Mouse (Mus musculus) Patski (cell line): ENCODE results near the gene Tmem119. TPM values are rescaled to one million over a fixed set of nuclear protein-coding genes. Genes with fewer than 3 reads are reported as not detected.
"Not testable (repeated sequence)": the region's sequence is repeated elsewhere in the genome, so short reads cannot be mapped to it uniquely, and the experiment has no call there.

ENCODE experiments used
- ATAC-seq: fragments of 100-300 bp; one replicate; pipeline ENCODE4 v1.8.0; 2021
- CTCF ChIA-PET: fragments of 350-600 bp; sonication (Branson Sonifier 250); formaldehyde crosslinking; loops from one replicate; lab custom pipeline; 2022; ENCODE audit warnings: inconsistent platforms; lab: Charles Lee
- POLR2A ChIA-PET: fragments of 350-600 bp; sonication (Branson Sonifier 250); formaldehyde crosslinking; loops from one replicate; lab custom pipeline; 2022; ENCODE audit warnings: antibody characterized with exemption, inconsistent platforms; lab: Charles Lee
- DNase-seq: peaks from one replicate; pipeline ENCODE4 v3.0.0-alpha.2; 2011; ENCODE audit warnings: low read depth, low spot score
- H3K27me3 ChIP-seq: fragments of 371-371 bp; one replicate; pipeline ENCODE4 v1.5.1; 2021
- CTCF ChIP-seq: fragments of 100-300 bp; IDR thresholded peaks from one replicate; pipeline ENCODE4 v1.5.1; 2021
- in situ Hi-C: fragments of 300-500 bp; cut with MboI; formaldehyde crosslinking; loops from 3 replicates; pipeline ENCODE4 v1.11.1; 2018; ENCODE audit warnings: low pct_unique_long_range_greater_than_20kb, mixed read lengths
- polyA plus RNA-seq: library from polyadenylated mRNA; unstranded; gene quantifications from one replicate; pipeline ENCODE4 v1.2.3, GENCODE M21; 2021

Tmem119 gene
- polyA plus RNA-seq, 1 experiment from 2014 or later = not detected

DNA sequence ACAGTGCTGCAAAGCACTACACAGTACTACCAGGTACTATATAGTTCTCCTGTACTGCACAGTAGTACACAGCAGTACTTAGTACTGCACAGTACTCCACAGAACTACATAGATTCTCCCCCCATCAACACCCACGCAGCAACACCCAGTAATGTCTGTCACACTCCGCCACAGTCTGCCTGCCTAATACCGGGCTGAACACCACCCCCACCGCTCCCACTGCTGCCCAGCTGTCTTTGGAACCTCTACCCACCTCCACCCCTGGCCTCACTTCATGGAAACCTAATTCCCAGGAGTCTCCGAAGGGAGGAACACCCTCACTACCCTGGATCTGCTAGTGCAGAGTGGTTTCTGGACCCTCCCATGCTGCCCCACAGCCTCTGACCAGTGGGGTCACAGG is 19.6 kb downstream of the Tmem119 start:
- DNase-seq (no peak), ATAC-seq (no peak)
- TF ChIP-seq CTCF = no peak
- in situ Hi-C loops = no loop called here
- POLR2A ChIA-PET = no interaction called here
- H3K27me3 ChIP-seq = no peaks in the 10 kb centered on the region
- CTCF ChIA-PET = no interaction called here

DNA sequence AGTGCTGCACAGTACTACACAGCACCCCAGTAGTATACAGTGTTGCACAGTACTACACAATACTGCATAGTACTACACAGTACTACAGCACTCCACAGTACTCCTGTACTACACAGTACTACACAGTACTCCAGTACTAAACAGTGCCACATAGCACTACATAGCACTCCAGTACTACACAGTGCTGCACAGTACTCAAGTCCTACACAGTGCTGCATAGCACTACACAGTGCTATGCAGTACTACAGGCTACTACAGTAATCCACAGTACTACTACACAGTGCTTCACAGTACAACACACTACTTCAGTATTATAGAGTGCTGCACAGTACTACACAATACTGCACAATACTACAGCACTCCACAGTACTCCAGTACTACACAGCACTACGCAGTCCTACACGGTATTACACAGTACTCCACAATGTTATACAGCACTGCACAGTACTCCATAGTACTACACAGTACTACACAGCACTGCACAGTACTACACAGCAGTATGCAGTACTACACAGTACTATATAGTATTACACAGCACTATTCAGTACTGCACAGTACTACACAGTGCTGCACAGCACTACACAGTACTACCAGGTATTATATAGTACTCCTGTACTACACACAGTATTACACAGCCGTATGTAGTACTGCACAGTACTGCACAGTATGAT is 20.1 kb downstream of the Tmem119 start:
- POLR2A ChIA-PET = no interaction called here
- no peaks in the 10 kb centered on the region for H3K27me3 ChIP-seq
- CTCF ChIA-PET = no interaction called here
- in situ Hi-C loops = no loop called here
- TF ChIP-seq CTCF = no peak
- DNase-seq (no peak), ATAC-seq (no peak)

DNA sequence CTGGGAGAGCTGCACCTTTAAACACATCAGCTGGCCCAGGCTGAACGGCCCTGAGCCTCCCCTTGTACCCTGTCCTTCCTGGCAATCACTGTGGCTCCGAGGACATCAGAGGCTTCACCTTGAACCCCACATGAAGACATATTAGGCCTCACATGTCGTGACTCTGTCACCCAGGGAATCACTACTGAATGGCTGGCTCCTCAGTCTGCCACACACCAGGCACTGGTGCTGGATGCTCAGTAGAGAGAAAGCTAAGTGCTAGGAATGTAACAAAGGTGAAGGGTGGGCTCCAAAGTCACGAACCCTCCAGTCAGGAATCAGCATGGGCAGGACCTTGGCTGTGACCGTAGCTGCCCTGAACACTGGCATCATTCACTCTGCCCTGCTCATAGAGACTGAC is 20.7 kb downstream of the Tmem119 start:
- in situ Hi-C loops = loop anchor here (5.0 kb wide), 1 partner anchor 33 kb away; no protein-coding TSS in a partner anchor
- no peak for ATAC-seq
- ChIA-PET POLR2A (no interaction called here), CTCF (no interaction called here)
- no peaks in the 10 kb centered on the region for H3K27me3 ChIP-seq
- no peak for DNase-seq
- no peak for TF ChIP-seq CTCF

DNA sequence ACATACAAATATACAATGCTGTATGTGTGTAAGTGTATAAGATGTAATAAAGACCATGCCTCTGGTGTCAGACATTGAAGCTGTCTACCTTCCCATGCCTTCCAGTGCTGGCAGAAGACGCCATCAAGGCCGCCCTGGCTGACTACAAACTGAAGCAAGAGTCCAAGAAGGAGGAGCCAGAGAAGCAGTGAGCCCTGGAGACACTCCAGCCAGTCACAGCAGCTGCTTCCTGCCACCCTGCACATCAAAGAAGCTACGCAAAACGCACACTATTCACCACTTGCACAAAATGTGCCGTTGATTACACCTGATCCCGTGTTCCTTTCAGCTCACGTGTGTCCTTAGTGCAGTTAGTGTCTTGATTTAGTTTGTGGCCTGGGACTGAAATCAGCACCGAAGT is 22.6 kb downstream of the Tmem119 start:
- POLR2A ChIA-PET, ATAC-seq, H3K27me3 ChIP-seq, DNase-seq: not testable (repeated sequence)
- in situ Hi-C loops = loop anchor here (5.0 kb wide), 1 partner anchor 35 kb away; no protein-coding TSS in a partner anchor
- CTCF ChIA-PET = interaction anchor here (1.3 kb wide), 1 partner anchor 34 kb away, joined by 4 read pairs; no protein-coding TSS in a partner anchor

DNA sequence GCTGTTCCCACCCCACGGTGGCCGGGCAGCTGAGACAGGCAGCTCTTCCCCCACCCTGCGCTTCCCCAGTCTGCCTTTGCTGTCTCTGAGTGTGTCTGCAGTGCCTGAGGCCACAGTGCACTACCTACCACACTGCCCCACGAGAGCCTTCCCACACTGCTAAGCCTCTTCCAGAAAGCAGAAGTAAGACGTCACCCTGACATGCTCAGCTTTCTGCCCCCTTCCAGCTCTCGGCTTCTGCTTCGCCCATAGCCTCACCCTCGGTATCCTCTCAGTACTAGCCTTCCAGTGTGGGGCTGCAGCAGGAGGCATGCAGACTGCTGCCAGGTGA is 23.5 kb downstream of the Tmem119 start:
- in situ Hi-C loops = loop anchor here (5.0 kb wide), 1 partner anchor 35 kb away; no protein-coding TSS in a partner anchor
- no peak for DNase-seq
- POLR2A ChIA-PET = no interaction called here
- TF ChIP-seq CTCF = no peak
- H3K27me3 ChIP-seq = no peaks in the 10 kb centered on the region
- CTCF ChIA-PET = interaction anchor here (1.0 to 4.7 kb wide), 3 partner anchors 35 to 270 kb away, joined by 3 to 41 read pairs (median 4); no protein-coding TSS in a partner anchor
- no peak for ATAC-seq

DNA sequence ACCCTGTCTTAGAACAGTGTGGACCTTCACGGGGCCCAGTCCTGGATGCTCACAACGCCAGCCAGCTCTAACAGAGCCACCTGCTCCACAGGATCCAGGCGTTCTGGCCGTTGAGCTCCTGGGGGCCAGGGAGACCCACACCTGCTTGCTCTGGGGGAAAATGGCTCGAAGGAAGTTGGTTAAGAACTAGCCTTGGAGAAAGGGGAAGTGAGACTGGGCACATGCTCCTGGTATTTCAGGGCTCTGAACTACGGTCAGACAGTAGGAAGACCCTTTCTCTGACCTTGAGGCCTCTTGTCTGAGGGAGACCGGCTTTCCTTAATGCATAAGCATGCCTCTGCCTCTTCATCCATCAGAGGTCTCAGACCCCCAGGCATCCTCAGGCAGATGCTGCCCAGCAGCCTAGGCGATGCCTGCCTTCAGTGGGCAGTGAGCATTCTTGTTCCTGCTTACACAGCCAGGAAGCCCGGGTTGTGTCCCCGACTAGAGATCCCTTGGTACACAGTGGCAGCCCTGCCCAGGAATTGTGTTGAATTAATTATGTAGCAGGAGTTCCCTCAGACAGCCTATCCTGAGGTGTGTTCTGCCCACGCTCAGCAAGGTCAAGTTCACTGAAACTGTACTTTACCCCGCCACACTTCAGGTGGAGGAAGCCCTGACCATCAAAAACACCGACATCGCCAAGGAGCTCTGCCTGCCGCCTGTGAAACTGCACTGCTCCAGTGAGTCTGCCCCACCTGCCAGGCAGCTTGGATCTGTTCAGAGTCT is 24.0 kb downstream of the Tmem119 start:
- no peaks in the 10 kb centered on the region for H3K27me3 ChIP-seq
- ChIA-PET CTCF (interaction anchor here (1.0 to 4.7 kb wide), 4 partner anchors 13 to 270 kb away, joined by 3 to 41 read pairs (median 3); no protein-coding TSS in a partner anchor), POLR2A (interaction anchor here (2.0 kb wide), 1 partner anchor 38 kb away, joined by 8 read pairs; no protein-coding TSS in a partner anchor)
- no peak for TF ChIP-seq CTCF
- in situ Hi-C loops = loop anchor here (5.0 kb wide), 1 partner anchor 36 kb away; no protein-coding TSS in a partner anchor
- no peak for ATAC-seq
- DNase-seq = no peak

DNA sequence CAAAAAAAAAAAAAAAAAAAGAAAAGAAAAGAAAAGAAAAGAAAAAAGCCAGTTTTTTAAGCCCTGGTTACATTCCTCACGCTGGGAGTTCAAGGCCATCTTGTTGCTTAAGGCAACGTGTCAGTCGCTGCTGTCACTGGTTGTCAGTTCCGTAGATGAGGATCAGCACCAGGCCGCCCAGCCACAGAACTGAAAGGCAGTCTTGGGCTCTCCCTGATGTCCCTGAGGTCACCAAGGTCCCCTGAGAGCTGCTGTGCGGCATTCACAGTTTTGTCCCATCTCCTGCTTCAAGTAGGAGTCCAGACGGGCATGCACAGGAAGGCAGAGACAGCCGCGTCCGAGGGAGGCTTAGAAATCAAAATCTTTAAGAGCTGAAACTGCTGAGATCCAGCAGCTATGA is 24.7 kb downstream of the Tmem119 start:
- in situ Hi-C loops = loop anchor here (5.0 kb wide), 1 partner anchor 37 kb away; no protein-coding TSS in a partner anchor
- ATAC-seq = no peak

DNA sequence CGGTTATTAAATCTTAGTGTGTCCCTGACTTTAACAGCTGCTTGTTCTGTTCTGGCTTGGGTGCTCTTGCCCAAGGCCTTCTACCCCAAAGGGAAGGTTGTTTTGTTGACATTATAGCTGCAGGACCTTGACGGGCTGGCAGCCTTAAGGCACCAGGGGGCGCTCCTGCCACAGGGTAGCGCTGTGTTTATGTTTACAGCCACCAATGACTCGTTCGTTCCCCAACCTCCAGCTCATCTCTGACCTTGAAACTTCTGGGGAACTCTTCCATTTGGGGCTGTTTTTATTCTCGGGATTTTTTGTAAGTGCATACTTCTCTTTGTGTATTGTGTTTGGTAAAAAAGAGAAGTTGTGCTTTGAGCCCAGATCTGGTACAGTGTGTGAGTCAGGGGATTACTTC is 26.7 kb downstream of the Tmem119 start:
- ATAC-seq (no peak), DNase-seq (peak; percentile 61)
- H3K27me3 ChIP-seq = no peaks in the 10 kb centered on the region
- in situ Hi-C loops = loop anchor here (5.0 to 25.0 kb wide), 2 partner anchors 159 to 1461 kb away; no protein-coding TSS in a partner anchor
- ChIA-PET POLR2A (interaction anchor here (0.6 to 1.0 kb wide), 3 partner anchors 42 to 181 kb away, joined by 3 read pairs; no protein-coding TSS in a partner anchor), CTCF (interaction anchor here (0.6 to 4.7 kb wide), 22 partner anchors 10 to 273 kb away, joined by 3 to 41 read pairs (median 4); no protein-coding TSS in a partner anchor)
- no peak for TF ChIP-seq CTCF

More for the DNA sequence above, 24.7 kb downstream of the Tmem119 start:
- CTCF ChIA-PET = interaction anchor here (1.2 to 4.7 kb wide), 5 partner anchors 8 to 179 kb away, joined by 3 to 41 read pairs (median 16); no protein-coding TSS in a partner anchor
- no peak for DNase-seq
- no peaks in the 10 kb centered on the region for H3K27me3 ChIP-seq
- POLR2A ChIA-PET = interaction anchor here (0.5 to 2.0 kb wide), 3 partner anchors 39 to 100 kb away, joined by 3 to 8 read pairs (median 3); no protein-coding TSS in a partner anchor
- TF ChIP-seq CTCF = no peak

DNA sequence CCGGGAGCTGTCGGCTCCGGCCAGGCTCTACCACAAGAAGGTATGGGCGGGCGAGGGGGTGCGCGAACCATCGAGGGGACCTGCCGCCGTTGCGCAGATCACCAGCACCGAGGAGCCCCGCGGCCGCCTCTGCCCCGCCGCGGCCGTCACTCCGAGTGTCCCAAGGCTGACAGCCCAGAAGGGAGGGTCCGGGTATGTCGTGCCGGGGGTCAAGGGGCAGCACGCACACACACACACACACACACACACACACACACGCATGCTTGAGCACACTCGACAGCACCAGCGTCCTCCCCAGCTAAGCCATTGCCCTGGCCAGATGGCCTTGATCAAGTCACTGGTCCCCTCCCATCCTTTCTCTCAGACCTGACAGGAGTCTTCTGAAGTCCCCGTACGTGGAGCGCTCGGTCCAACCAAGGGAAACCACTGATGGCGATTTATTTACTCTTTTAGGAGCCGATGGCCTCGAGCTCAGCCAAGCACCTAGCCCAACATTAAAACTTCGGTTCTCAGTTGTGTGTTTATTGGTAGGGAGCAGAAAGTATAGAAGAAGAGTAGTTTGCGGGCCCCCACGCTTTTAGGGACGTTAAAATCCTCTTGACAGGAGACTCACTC is 27.3 kb downstream of the Tmem119 start:
- in situ Hi-C loops = loop anchor here (5.0 to 25.0 kb wide), 2 partner anchors 159 to 1461 kb away; no protein-coding TSS in a partner anchor
- ChIA-PET CTCF (interaction anchor here (0.6 to 4.7 kb wide), 18 partner anchors 9 to 274 kb away, joined by 3 to 41 read pairs (median 4); no protein-coding TSS in a partner anchor), POLR2A (interaction anchor here (0.6 to 1.0 kb wide), 2 partner anchors 60 to 181 kb away, joined by 3 read pairs; no protein-coding TSS in a partner anchor)
- no peak for TF ChIP-seq CTCF
- DNase-seq = no peak
- no peak for ATAC-seq
- H3K27me3 ChIP-seq = no peaks in the 10 kb centered on the region
